Mouse (Mus musculus): Measurements from ENCODE around the gene Fgfr2.

Fgfr2 gene

GRCm38 (mm10) chr7:132369784-132370183 is 753.4 kb downstream of the Fgfr2 start:
- DNase-seq (ENCODE audit: low read depth, low spot score) = no peak

- DNase-seq (ENCODE audit: low read depth, low spot score) = no peak
These were observed 754.3 kb downstream of the Fgfr2 start for GRCm38 (mm10) chr7:132368859-132369258.

GRCm38 (mm10) chr7:132367344-132367743 is 755.8 kb downstream of the Fgfr2 start:
- no peak for DNase-seq (ENCODE audit: low read depth, low spot score)

- DNase-seq (ENCODE audit: low read depth, low spot score) = peak; percentile 69
These were observed 757.3 kb downstream of the Fgfr2 start for GRCm38 (mm10) chr7:132365703-132366384.

GRCm38 (mm10) chr7:132365111-132365510 is 758.0 kb downstream of the Fgfr2 start:
- DNase-seq (ENCODE audit: low read depth, low spot score) = peak; percentile 50

GRCm38 (mm10) chr7:132364506-132364905 is 758.6 kb downstream of the Fgfr2 start:
- peak; percentile 51 for DNase-seq (ENCODE audit: low read depth, low spot score)

- no peak for DNase-seq (ENCODE audit: low read depth, low spot score)
These were observed 762.8 kb downstream of the Fgfr2 start for GRCm38 (mm10) chr7:132360336-132360735.

GRCm38 (mm10) chr7:132358709-132359108 is 764.4 kb downstream of the Fgfr2 start:
- DNase-seq (ENCODE audit: low read depth, low spot score) = no peak

GRCm38 (mm10) chr7:132358250-132358649 is 764.9 kb downstream of the Fgfr2 start:
- no peak for DNase-seq (ENCODE audit: low read depth, low spot score)

GRCm38 (mm10) chr7:132357841-132358237 is 765.3 kb downstream of the Fgfr2 start:
- no peak for DNase-seq (ENCODE audit: low read depth, low spot score)

GRCm38 (mm10) chr7:132356881-132357840 is 766.0 kb downstream of the Fgfr2 start:
- DNase-seq (ENCODE audit: low read depth, low spot score) = no peak

GRCm38 (mm10) chr7:132356185-132356584 is 767.0 kb downstream of the Fgfr2 start:
- DNase-seq (ENCODE audit: low read depth, low spot score) = peak; percentile 30

GRCm38 (mm10) chr7:132355767-132356166 is 767.4 kb downstream of the Fgfr2 start:
- DNase-seq (ENCODE audit: low read depth, low spot score) = no peak

- DNase-seq (ENCODE audit: low read depth, low spot score) = no peak
These were observed 774.0 kb downstream of the Fgfr2 start for GRCm38 (mm10) chr7:132349075-132349572.

- no peak for DNase-seq (ENCODE audit: low read depth, low spot score)
These were observed 775.7 kb downstream of the Fgfr2 start for GRCm38 (mm10) chr7:132347273-132348045.

GRCm38 (mm10) chr7:132345526-132346070 is 777.6 kb downstream of the Fgfr2 start:
- DNase-seq (ENCODE audit: low read depth, low spot score) = no peak

- DNase-seq (ENCODE audit: low read depth, low spot score) = no peak
These were observed 778.5 kb downstream of the Fgfr2 start for GRCm38 (mm10) chr7:132344606-132345005.

GRCm38 (mm10) chr7:132343900-132344299 is 779.2 kb downstream of the Fgfr2 start:
- no peak for DNase-seq (ENCODE audit: low read depth, low spot score)

GRCm38 (mm10) chr7:132343146-132343545 is 780.0 kb downstream of the Fgfr2 start:
- no peak for DNase-seq (ENCODE audit: low read depth, low spot score)

GRCm38 (mm10) chr7:132339041-132339839 is 783.9 kb downstream of the Fgfr2 start:
- DNase-seq (ENCODE audit: low read depth, low spot score) = no peak

Data from CD4-positive, CD25-positive, alpha-beta regulatory T cell, adult 2 months (primary cell).